Mouse (Mus musculus) CH12.LX (cell line): ENCODE data around the gene Pink1. TPM values are rescaled to one million over a fixed set of nuclear protein-coding genes. Genes with fewer than 3 reads are reported as not detected.

Experiments used
- DNase-seq: peaks from one replicate; pipeline ENCODE4 v3.0.0-alpha.2; 2013; ENCODE audit errors: extremely low read depth
- H3K27ac ChIP-seq: 2 replicates; pipeline ENCODE4 v1.5.1; 2012; ENCODE audit warnings: low read depth, mild to moderate bottlenecking, control low read depth, moderate library complexity; ENCODE audit not compliant: insufficient read depth
- H3K27me3 ChIP-seq: replicated peaks from 2 replicates; pipeline ENCODE3; 2012; ENCODE audit warnings: inconsistent platforms
- H3K36me3 ChIP-seq, 2 experiments: replicated peaks in 1 of 2; 2 replicates each; pipeline versions ENCODE3 to v1.6.1; 2012; ENCODE audit warnings: inconsistent platforms in 1 of 2, low read length in 1 of 2, mild to moderate bottlenecking in 1 of 2, mixed read lengths in 1 of 2, moderate library complexity in 1 of 2; ENCODE audit not compliant: control insufficient read depth in 1 of 2, insufficient read depth in 1 of 2
- H3K4me1 ChIP-seq, 2 experiments: 2 replicates each; pipeline ENCODE4 v1.6.1; 2012; ENCODE audit warnings: inconsistent platforms in 1 of 2, moderate library complexity in 1 of 2; ENCODE audit not compliant: insufficient read depth in 2 of 2, control insufficient read depth in 1 of 2
- H3K4me2 ChIP-seq: 2 replicates; pipeline ENCODE4 v1.6.1; 2012; ENCODE audit warnings: low read depth, mild to moderate bottlenecking, control low read depth; ENCODE audit not compliant: poor library complexity, insufficient read depth, severe bottlenecking
- H3K4me3 ChIP-seq, 3 experiments: fragments of 150-350 bp in 1 of 3; sonication (generic) in 1 of 3; replicated peaks in 1 of 3; 2 replicates each; pipeline versions ENCODE3 to v1.5.1; 2011 to 2012; ENCODE audit warnings: low read depth in 2 of 3, low read length in 2 of 3, mild to moderate bottlenecking in 2 of 3, moderate library complexity in 2 of 3, control low read depth in 1 of 3, improper control_type of control experiment in 1 of 3, inconsistent platforms in 1 of 3, mixed read lengths in 1 of 3; ENCODE audit not compliant: poor library complexity in 1 of 3
- H3K79me2 ChIP-seq: replicated peaks from 2 replicates; pipeline ENCODE4 v1.6.1; 2012; ENCODE audit warnings: mild to moderate bottlenecking, moderate library complexity; ENCODE audit not compliant: control insufficient read depth, poor library complexity, insufficient read depth, severe bottlenecking; ENCODE audit errors: extremely low read depth
- H3K9ac ChIP-seq: 2 replicates; pipeline ENCODE4 v1.6.1; 2012; ENCODE audit warnings: low read depth, mild to moderate bottlenecking, control low read depth, moderate library complexity; ENCODE audit not compliant: insufficient read depth
- H3K9me3 ChIP-seq: replicated peaks from 2 replicates; pipeline ENCODE3; 2012; ENCODE audit warnings: low read length, inconsistent platforms, mixed read lengths
- BHLHE40 ChIP-seq: IDR thresholded peaks from 2 replicates; pipeline ENCODE4 v1.6.1; 2011; ENCODE audit warnings: mild to moderate bottlenecking, low read depth, low read length, improper control_type of control experiment
- CHD2 ChIP-seq: IDR thresholded peaks from 2 replicates; pipeline ENCODE4 v1.6.1; 2011; ENCODE audit warnings: low read length, improper control_type of control experiment
- E2F4 ChIP-seq: IDR thresholded peaks from 2 replicates; pipeline ENCODE4 v1.6.1; 2011; ENCODE audit warnings: low read depth, low read length, improper control_type of control experiment; ENCODE audit not compliant: insufficient replicate concordance
- ELF1 ChIP-seq: IDR thresholded peaks from 2 replicates; pipeline ENCODE4 v1.6.1; 2014; ENCODE audit warnings: low read depth, mild to moderate bottlenecking, inconsistent platforms, low read length, improper control_type of control experiment
- EP300 ChIP-seq: IDR thresholded peaks from 2 replicates; pipeline ENCODE4 v1.6.1; 2011; ENCODE audit warnings: low read length, improper control_type of control experiment
- GABPA ChIP-seq: IDR thresholded peaks from 2 replicates; pipeline ENCODE4 v1.6.1; 2012; ENCODE audit warnings: low read depth, low read length, improper control_type of control experiment, inconsistent platforms; ENCODE audit not compliant: insufficient replicate concordance
- IRF4 ChIP-seq: IDR thresholded peaks from 2 replicates; pipeline ENCODE4 v1.6.1; 2014; ENCODE audit warnings: low read depth, mild to moderate bottlenecking, inconsistent platforms, low read length, improper control_type of control experiment
- KAT2A ChIP-seq: IDR thresholded peaks from 2 replicates; pipeline ENCODE4 v1.6.1; 2012; ENCODE audit warnings: low read length, improper control_type of control experiment, inconsistent platforms; ENCODE audit not compliant: insufficient replicate concordance
- MAX ChIP-seq: IDR thresholded peaks from 2 replicates; pipeline ENCODE4 v1.6.1; 2011; ENCODE audit warnings: low read length, improper control_type of control experiment
- MXI1 ChIP-seq: IDR thresholded peaks from 2 replicates; pipeline ENCODE4 v1.6.1; 2011; ENCODE audit warnings: mild to moderate bottlenecking, low read depth, low read length, improper control_type of control experiment
- MYC ChIP-seq: IDR thresholded peaks from 2 replicates; pipeline ENCODE4 v1.6.1; 2011; ENCODE audit warnings: low read depth, mild to moderate bottlenecking, improper control_type of control experiment, low read length
- PAX5 ChIP-seq: IDR thresholded peaks from 2 replicates; pipeline ENCODE4 v1.6.1; 2012; ENCODE audit warnings: low read length, inconsistent platforms, mixed read lengths
- POLR2A ChIP-seq: IDR thresholded peaks from 2 replicates; pipeline ENCODE4 v1.6.1; 2011; ENCODE audit warnings: low read depth, mild to moderate bottlenecking, improper control_type of control experiment, low read length
- POLR2AphosphoS2 ChIP-seq: IDR thresholded peaks from 2 replicates; pipeline ENCODE4 v1.6.1; 2011; ENCODE audit warnings: low read depth, low read length, improper control_type of control experiment
- RAD21 ChIP-seq: IDR thresholded peaks from 2 replicates; pipeline ENCODE4 v1.6.1; 2011; ENCODE audit warnings: low read depth, mild to moderate bottlenecking, low read length, improper control_type of control experiment, moderate library complexity
- RCOR1 ChIP-seq: conservative IDR thresholded peaks from 2 replicates; pipeline ENCODE4 v1.6.1; 2012; ENCODE audit warnings: low read depth, mild to moderate bottlenecking, inconsistent platforms, low read length, improper control_type of control experiment
- SIN3A ChIP-seq: IDR thresholded peaks from 2 replicates; pipeline ENCODE4 v1.6.1; 2012; ENCODE audit warnings: low read length, improper control_type of control experiment, inconsistent platforms
- SMC3 ChIP-seq: IDR thresholded peaks from 2 replicates; pipeline ENCODE4 v1.6.1; 2011; ENCODE audit warnings: low read depth, low read length, improper control_type of control experiment
- UBTF ChIP-seq: IDR thresholded peaks from 2 replicates; pipeline ENCODE4 v1.6.1; 2012; ENCODE audit warnings: low read depth, mild to moderate bottlenecking, inconsistent platforms, low read length, improper control_type of control experiment, moderate library complexity
- USF1 ChIP-seq: IDR thresholded peaks from 2 replicates; pipeline ENCODE4 v1.6.1; 2014; ENCODE audit warnings: low read depth, mild to moderate bottlenecking, inconsistent platforms, low read length, improper control_type of control experiment
- ZKSCAN1 ChIP-seq: IDR thresholded peaks from 2 replicates; pipeline ENCODE4 v1.6.1; 2012; ENCODE audit warnings: low read depth, inconsistent platforms, low read length, improper control_type of control experiment, borderline replicate concordance
- ZNF384 ChIP-seq: IDR thresholded peaks from 2 replicates; pipeline ENCODE4 v1.6.1; 2012; ENCODE audit warnings: low read depth, low read length, improper control_type of control experiment, inconsistent platforms
- dilution Hi-C: fragments of 300-500 bp; cut with MboI; formaldehyde crosslinking; loops from 2 replicates; pipeline ENCODE4 v1.14.3; 2020; ENCODE audit warnings: low sequenced_read_pairs; ENCODE audit not compliant: extremely low pct_unique_long_range_greater_than_20kb, extremely low pct_ligation_motif_present
- in situ Hi-C: fragments of 300-500 bp; cut with MboI; formaldehyde crosslinking; loops from 3 replicates; pipeline ENCODE4 v1.14.3; 2019; ENCODE audit warnings: low sequenced_read_pairs, low pct_ligation_motif_present, low pct_unique_long_range_greater_than_20kb, mixed read lengths
- polyA plus RNA-seq: library from polyadenylated mRNA; unstranded; fragments of >175 nt; gene quantifications from 2 replicates; pipeline ENCODE4 v1.2.1, GENCODE M21; 2012; ENCODE audit warnings: low read depth; ENCODE audit not compliant: insufficient read length
- total RNA-seq, 2 experiments: library from RNA; depleted of rRNA; stranded (reverse); fragments of 300-350 nt in 1 of 2; fragments of >200 nt in 1 of 2; gene quantifications; 2 replicates each; pipeline ENCODE4 v1.2.3; 2012 to 2014

Pink1 gene
- total and polyA plus RNA-seq, 3 experiments: 7.1 to 10.8 (median 7.2) TPM

- in situ Hi-C loops: no loop called here
- TF ChIP-seq MAX: no peak
- TF ChIP-seq ZNF384: no peak
- TF ChIP-seq RAD21: no peak
- no peak for TF ChIP-seq SIN3A
- no peak for TF ChIP-seq KAT2A
- TF ChIP-seq RCOR1: no peak
- TF ChIP-seq UBTF: no peak
- Histone ChIP-seq H3K4me1 (peaks cover 0 to 1% of the 10 kb centered on the region in 2 experiments; a peak in 2 of 4 replicates), H3K9me3 (no peaks in the 10 kb centered on the region), H3K36me3 (no peaks in the 10 kb centered on the region), H3K4me3 (no peak overlapping the region), H3K9ac (no peak overlapping the region), H3K4me2 (no peak overlapping the region), H3K27me3 (peaks cover 93% of the 10 kb centered on the region), H3K27ac (no peak overlapping the region), H3K79me2 (no peaks in the 10 kb centered on the region)
- no peak for DNase-seq
- dilution Hi-C loops: no loop called here
Measured at GRCm38 (mm10) chr4:138342048-138342447, 15.9 kb upstream of the Pink1 start.

DNA sequence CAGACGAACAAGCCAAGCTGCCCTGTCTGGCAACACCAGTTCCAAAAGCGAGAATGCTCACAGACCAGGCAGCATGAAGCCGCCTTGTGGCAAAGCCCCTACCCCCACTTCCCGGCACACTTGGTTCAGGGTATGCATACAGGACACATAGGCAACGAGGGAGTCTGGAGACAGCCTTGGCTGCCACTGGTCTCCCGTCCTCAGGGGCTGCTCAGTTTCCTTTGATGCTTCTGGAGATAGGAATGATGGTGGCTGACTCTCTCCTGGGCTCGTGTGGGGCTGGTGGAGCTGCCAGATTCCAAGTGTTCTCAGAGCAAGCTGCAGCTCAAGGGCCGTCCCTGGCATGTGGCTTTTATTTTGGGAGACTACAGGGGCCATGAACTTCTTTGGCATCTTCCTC lies 15.3 kb upstream of the Pink1 start:
- H3K36me3 ChIP-seq: no peaks in the 10 kb centered on the region
- no peak overlapping the region for H3K27ac ChIP-seq
- no peak for TF ChIP-seq BHLHE40
- TF ChIP-seq RCOR1: no peak
- no peak for TF ChIP-seq GABPA
- no peak for TF ChIP-seq IRF4
- no peak for TF ChIP-seq MXI1
- TF ChIP-seq POLR2AphosphoS2: no peak
- TF ChIP-seq SMC3: no peak
- TF ChIP-seq CHD2: no peak
- TF ChIP-seq POLR2A: no peak
- no peak for TF ChIP-seq MYC
- TF ChIP-seq EP300: no peak
- no peak for TF ChIP-seq ELF1
- no peak for TF ChIP-seq PAX5
- no peak for TF ChIP-seq E2F4
- TF ChIP-seq ZKSCAN1: no peak
- TF ChIP-seq USF1: no peak
- TF ChIP-seq, all 38 proteins: peak for 0
- Histone ChIP-seq H3K9me3 (no peaks in the 10 kb centered on the region), H3K4me2 (no peak overlapping the region), H3K9ac (no peak overlapping the region), H3K79me2 (no peaks in the 10 kb centered on the region), H3K27me3 (peaks cover 90% of the 10 kb centered on the region), H3K4me3 (no peak overlapping the region), H3K4me1 (peaks cover 0 to 8% of the 10 kb centered on the region in 2 experiments; a peak in 2 of 4 replicates)
- no peak for DNase-seq
- dilution Hi-C loops: no loop called here
- in situ Hi-C loops: no loop called here
